ENCODE assay signal across 8 mouse cellular contexts in genomic region chr5:29734831-29735510, GRCm38 (mm10). TPM values are rescaled to one million over a fixed set of nuclear protein-coding genes. Genes with fewer than 3 reads are reported as not detected.
A peak's percentile ranks its signal among the peaks of the same experiment; 100 is the strongest.
DNase-seq lines count a peak whose midpoint lies in the region; ATAC-seq and TF ChIP-seq lines count a peak whose summit lies in the region.

No protein-coding gene starts in this region.

- peak overlapping the region; percentile 89 for H3K9ac ChIP-seq in kidney, embryonic 15.5 days
- peak overlapping the region; percentile 82 for H3K9ac ChIP-seq in forebrain, postnatal 0 days
- peak overlapping the region; percentile 89 for H3K9ac ChIP-seq in midbrain, embryonic 13.5 days (replicated peaks)

- no peaks in the 10 kb centered on the region for H3K9me3 ChIP-seq in kidney, embryonic 15.5 days (replicated peaks)
- no peaks in the 10 kb centered on the region for H3K9me3 ChIP-seq in forebrain, postnatal 0 days (ENCODE audit: low read length)
- no peaks in the 10 kb centered on the region for H3K9me3 ChIP-seq in midbrain, embryonic 13.5 days

- ATAC-seq in kidney, embryonic 15.5 days (replicated peaks; ENCODE audit: low FRiP score) = peak; percentile 5; the same call in 1 of the 2 replicates
- ATAC-seq in forebrain, postnatal 0 days = no peak
- ATAC-seq in midbrain, embryonic 13.5 days = no peak

- no peak for TF ChIP-seq CTCF in forebrain, postnatal 0 days (IDR thresholded peaks at IDR 0.05; ENCODE audit: low read depth)

- H3K4me2 ChIP-seq in kidney, embryonic 15.5 days = peak overlapping the region; percentile 68
- H3K4me2 ChIP-seq in forebrain, postnatal 0 days (ENCODE audit: low read depth) = peak overlapping the region; percentile 57
- peak overlapping the region; percentile 71 for H3K4me2 ChIP-seq in midbrain, embryonic 13.5 days (replicated peaks)

- H3K4me1 ChIP-seq in kidney, embryonic 15.5 days = peaks cover 31% of the 10 kb centered on the region
- H3K4me1 ChIP-seq in forebrain, postnatal 0 days (ENCODE audit: insufficient read depth) = 0 out of 2 replicates have a peak, but pooled peaks cover 14% of the 10 kb centered on the region
- H3K4me1 ChIP-seq in midbrain, embryonic 13.5 days (replicated peaks) = peaks cover 39% of the 10 kb centered on the region

- WGBS in kidney, embryonic 15.5 days = 45% methylated on average over 6 of the region's 6 CpGs
- WGBS in forebrain, postnatal 0 days = 50% methylated on average over 6 of the region's 6 CpGs
- 57% methylated on average over 6 of the region's 6 CpGs for WGBS in midbrain, embryonic 13.5 days

- DNase-seq in kidney, postnatal 36 days = no peak
- DNase-seq in R1 (ENCODE audit: low read depth, low spot score) = peak; percentile 33
- DNase-seq in forebrain, postnatal 0 days = no peak
- no peak for DNase-seq in Muller cell, postnatal 12 days (ENCODE audit: inconsistent ontology term)
- DNase-seq in adrenal gland, postnatal 10 days = no peak
- no peak for DNase-seq in right cerebral cortex, postnatal 10 days (ENCODE audit: low spot score in 2 of 2)

- H3K36me3 ChIP-seq in kidney, embryonic 15.5 days = no peaks in the 10 kb centered on the region
- H3K36me3 ChIP-seq in forebrain, postnatal 0 days (ENCODE audit: insufficient read depth) = no peaks in the 10 kb centered on the region
- H3K36me3 ChIP-seq in midbrain, embryonic 13.5 days = no peaks in the 10 kb centered on the region

- H3K27me3 ChIP-seq in kidney, embryonic 15.5 days = no peaks in the 10 kb centered on the region
- H3K27me3 ChIP-seq in forebrain, postnatal 0 days (ENCODE audit: insufficient read depth, low read length) = no peaks in the 10 kb centered on the region
- no peaks in the 10 kb centered on the region for H3K27me3 ChIP-seq in midbrain, embryonic 13.5 days

- peak overlapping the region; percentile 88 for H3K4me3 ChIP-seq in kidney, embryonic 15.5 days (replicated peaks)
- peak overlapping the region; percentile 66 for H3K4me3 ChIP-seq in forebrain, postnatal 0 days (ENCODE audit: low read depth, low read length)
- peak overlapping the region; percentile 77 for H3K4me3 ChIP-seq in midbrain, embryonic 13.5 days (replicated peaks)

- H3K27ac ChIP-seq in kidney, embryonic 15.5 days = peak overlapping the region; percentile 97
- H3K27ac ChIP-seq in forebrain, postnatal 0 days (ENCODE audit: low read depth, low read length) = peak overlapping the region; percentile 95
- peak overlapping the region; percentile 92 for H3K27ac ChIP-seq in midbrain, embryonic 13.5 days

RNA-seq across cellular contexts. Expression of gene Dnajb6, which starts 0.5 kb away (rescaled TPM):
- polyA plus RNA-seq in kidney, embryonic 15.5 days (2015; fragmentation: Nextera tagmentation; extraction: Ambion mirVana) = 138 and 153 TPM in 2 replicates
- total RNA-seq in forebrain, postnatal 0 days (2014; rRNA removed) = 310 and 368 TPM in 2 replicates
- 373 and 384 TPM in 2 replicates for polyA plus RNA-seq in forebrain, postnatal 0 days (2015; fragmentation: Nextera tagmentation; extraction: Ambion mirVana)
- 299 and 342 TPM in 2 replicates for polyA plus RNA-seq in midbrain, embryonic 13.5 days (2015; fragmentation: Nextera tagmentation; extraction: Ambion mirVana)
- total RNA-seq in adrenal gland, postnatal 10 days (2021) = 100 to 1,000 TPM; 101 to 112 TPM

RNA-seq across cellular contexts. Expression of gene Gm5129, which starts 0.8 kb away (rescaled TPM):
- 0.95 TPM in 1 of 2 replicates, not detected in the other for polyA plus RNA-seq in kidney, embryonic 15.5 days (2015; fragmentation: Nextera tagmentation; extraction: Ambion mirVana)
- not detected in 2 replicates for total RNA-seq in forebrain, postnatal 0 days (2014; rRNA removed)
- not detected in 2 replicates for polyA plus RNA-seq in forebrain, postnatal 0 days (2015; fragmentation: Nextera tagmentation; extraction: Ambion mirVana)
- not detected in 2 replicates for polyA plus RNA-seq in midbrain, embryonic 13.5 days (2015; fragmentation: Nextera tagmentation; extraction: Ambion mirVana)
- not detected for total RNA-seq in adrenal gland, postnatal 10 days (2021)
